Mouse (Mus musculus): Measurements from ENCODE around the gene Smtnl2. TPM values are rescaled to one million over a fixed set of nuclear protein-coding genes. Genes with fewer than 3 reads are reported as not detected.
"Not testable (repeated sequence)": the region's sequence is repeated elsewhere in the genome, so short reads cannot be mapped to it uniquely, and the experiment has no call there.

The Smtnl2 gene
- polyA plus RNA-seq, 1 experiment from 2014 or later: 25.1 TPM

DNA sequence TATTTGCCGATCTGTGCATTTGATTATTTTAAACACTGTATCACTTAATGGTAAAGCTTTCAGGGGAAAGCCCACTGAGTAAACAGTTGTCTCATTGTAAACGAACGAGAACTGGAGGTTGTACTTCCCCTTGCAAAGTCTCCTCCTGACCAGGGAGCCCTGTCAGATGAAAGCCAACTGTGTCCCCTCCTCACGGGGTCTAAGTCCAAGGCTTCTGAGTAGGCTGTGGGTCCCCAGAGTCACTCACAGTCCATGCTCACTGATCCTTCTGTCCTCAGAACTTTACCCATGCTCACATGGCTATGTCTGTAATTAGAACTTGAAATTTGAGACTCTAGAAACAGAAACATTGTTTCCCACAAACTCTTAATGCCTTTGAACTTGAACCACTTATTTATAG, 61.9 kb downstream of the Smtnl2 start:
- no peak for ATAC-seq (ENCODE audit: insufficient number of reproducible peaks, insufficient read depth, low FRiP score, low TSS enrichment, low read depth)
- Histone ChIP-seq H3K27ac (no peak overlapping the region), H3K9ac (no peak overlapping the region), H3K4me2 (no peak overlapping the region), H3K9me3 (no peaks in the 10 kb centered on the region), H3K4me1 (peaks cover 17% of the 10 kb centered on the region), H3K27me3 (no peaks in the 10 kb centered on the region), H3K36me3 (no peaks in the 10 kb centered on the region), H3K4me3 (no peak overlapping the region)
- WGBS: 57% methylated on average over 4 of the region's 4 CpGs

DNA sequence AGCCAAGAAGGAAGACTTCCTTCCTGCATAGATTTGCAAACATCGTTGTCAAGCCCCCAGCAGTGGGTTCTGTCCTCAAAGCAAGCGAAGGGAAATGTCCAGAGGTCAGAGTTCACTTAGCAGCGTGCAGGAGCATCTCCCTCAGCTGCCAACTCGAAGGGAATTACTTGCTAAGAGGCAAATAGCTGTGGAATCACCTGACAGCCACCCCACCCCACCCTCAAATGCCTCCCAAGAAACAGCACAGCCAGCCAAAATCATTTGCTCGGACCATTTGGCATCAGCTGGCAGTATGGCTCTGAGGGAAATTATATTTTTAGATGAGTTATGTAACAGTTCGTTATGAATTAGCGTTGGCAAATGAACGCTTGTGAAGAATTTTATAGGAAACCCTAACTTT, 62.5 kb downstream of the Smtnl2 start:
- ATAC-seq (ENCODE audit: insufficient number of reproducible peaks, insufficient read depth, low FRiP score, low TSS enrichment, low read depth): no peak
- no peak overlapping the region for H3K4me3 ChIP-seq
- WGBS: 45% methylated on average over 8 of the region's 8 CpGs
- no peaks in the 10 kb centered on the region for H3K9me3 ChIP-seq
- H3K4me2 ChIP-seq: peak overlapping the region; percentile 12; the same call in 1 of the 2 replicates
- no peaks in the 10 kb centered on the region for H3K36me3 ChIP-seq
- no peak overlapping the region for H3K9ac ChIP-seq
- H3K27ac ChIP-seq: no peak overlapping the region
- peaks cover 17% of the 10 kb centered on the region for H3K4me1 ChIP-seq
- H3K27me3 ChIP-seq: no peaks in the 10 kb centered on the region

DNA sequence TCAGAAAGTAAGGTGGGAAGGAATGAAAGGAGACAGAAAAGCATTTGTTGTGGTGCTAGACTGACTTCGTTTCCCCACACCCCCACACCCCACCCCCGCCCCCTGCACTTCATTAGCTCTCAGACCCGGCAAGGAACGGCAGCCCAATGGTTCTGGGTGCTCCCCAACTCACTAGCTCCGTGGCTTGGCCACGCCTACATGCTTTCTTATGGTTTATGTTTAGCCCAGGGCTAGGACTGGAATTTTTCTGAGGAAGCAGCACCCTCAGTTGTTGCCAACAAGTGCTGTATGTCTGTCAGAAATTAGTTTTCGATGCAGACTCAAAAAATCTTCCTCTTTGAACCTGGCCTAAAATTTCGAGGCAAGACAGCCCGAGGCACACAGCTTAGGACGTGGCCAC, 63.0 kb downstream of the Smtnl2 start:
- WGBS: 33% methylated on average over 10 of the region's 10 CpGs
- Histone ChIP-seq H3K27me3 (no peaks in the 10 kb centered on the region), H3K4me1 (peaks cover 17% of the 10 kb centered on the region), H3K36me3 (no peaks in the 10 kb centered on the region), H3K9me3 (no peaks in the 10 kb centered on the region), H3K4me2 (peak overlapping the region; percentile 12; the same call in 1 of the 2 replicates), H3K4me3 (no peak overlapping the region), H3K9ac (no peak overlapping the region), H3K27ac (no peak overlapping the region; the same call in 1 of the 2 replicates)
- no peak for ATAC-seq (ENCODE audit: insufficient number of reproducible peaks, insufficient read depth, low FRiP score, low TSS enrichment, low read depth)

DNA sequence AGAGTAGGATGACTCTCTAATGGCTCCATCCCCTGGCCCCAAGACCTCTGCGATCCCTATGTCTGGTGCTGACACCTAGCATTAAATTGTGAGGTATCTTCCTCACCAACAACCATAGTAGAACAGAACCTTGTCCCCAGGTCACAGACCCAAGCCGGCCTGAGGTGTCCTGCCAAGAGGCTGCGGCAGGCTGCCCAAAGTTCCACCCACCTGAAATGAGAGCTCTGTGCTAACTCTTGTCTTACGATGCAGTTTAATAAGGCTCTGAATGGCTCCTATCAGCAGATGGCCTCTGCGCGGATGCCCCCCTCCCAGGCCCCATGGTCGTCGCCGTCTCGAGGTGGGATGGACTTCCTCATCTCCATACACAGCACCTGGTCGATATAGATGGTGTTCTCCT, 67.0 kb downstream of the Smtnl2 start:
- no peaks in the 10 kb centered on the region for H3K36me3 ChIP-seq
- no peaks in the 10 kb centered on the region for H3K27me3 ChIP-seq
- no peak overlapping the region for H3K27ac ChIP-seq
- no peak overlapping the region for H3K9ac ChIP-seq
- H3K9me3 ChIP-seq: no peaks in the 10 kb centered on the region
- H3K4me2 ChIP-seq: no peak overlapping the region
- 86% methylated on average over 11 of the region's 11 CpGs for WGBS
- peaks cover 11% of the 10 kb centered on the region for H3K4me1 ChIP-seq
- ATAC-seq (ENCODE audit: insufficient number of reproducible peaks, insufficient read depth, low FRiP score, low TSS enrichment, low read depth): no peak
- no peak overlapping the region for H3K4me3 ChIP-seq

DNA sequence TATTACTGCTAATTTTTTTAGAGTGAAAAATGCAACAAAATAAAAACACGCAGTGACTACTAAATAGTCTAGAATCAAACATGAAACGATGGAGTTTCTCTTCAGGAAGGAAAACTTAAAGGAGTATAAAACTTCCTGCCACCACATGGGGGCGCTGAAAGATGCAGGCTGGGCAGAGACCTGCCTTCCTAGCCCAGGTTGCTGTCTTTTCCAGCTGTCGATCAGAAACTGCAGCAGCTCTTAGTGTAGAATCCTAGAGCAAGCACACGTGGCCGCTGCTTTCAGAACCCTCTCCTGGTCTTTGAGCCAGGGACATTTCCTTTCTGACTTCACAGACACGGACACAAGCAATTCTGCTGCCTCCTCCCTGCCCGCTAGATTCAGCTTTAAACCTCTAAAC, 67.6 kb downstream of the Smtnl2 start:
- ATAC-seq (ENCODE audit: insufficient number of reproducible peaks, insufficient read depth, low FRiP score, low TSS enrichment, low read depth): no peak
- Histone ChIP-seq H3K9me3 (no peaks in the 10 kb centered on the region), H3K36me3 (no peaks in the 10 kb centered on the region), H3K4me2 (no peak overlapping the region), H3K27me3 (no peaks in the 10 kb centered on the region), H3K9ac (no peak overlapping the region), H3K4me1 (peaks cover 10% of the 10 kb centered on the region), H3K4me3 (no peak overlapping the region), H3K27ac (no peak overlapping the region)
- WGBS: 21% methylated on average over 8 of the region's 8 CpGs

DNA sequence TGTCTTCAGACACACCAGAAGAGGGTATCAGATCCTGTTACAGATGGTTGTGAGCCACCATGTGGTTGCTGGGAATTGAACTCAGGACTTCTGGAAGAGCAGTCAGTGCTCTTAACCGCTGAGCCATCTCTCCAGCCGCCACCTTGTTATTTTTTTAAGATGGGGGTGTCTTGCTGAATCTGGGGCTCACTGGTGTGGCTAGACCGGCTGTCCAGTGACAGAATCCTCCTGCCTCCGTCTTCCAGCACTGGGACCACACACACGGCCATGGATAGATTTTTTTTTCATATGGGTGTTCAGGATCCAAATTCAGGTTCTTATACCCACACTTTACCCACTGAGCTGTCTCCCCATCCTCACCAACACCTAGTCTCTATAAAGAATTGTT, 68.3 kb downstream of the Smtnl2 start:
- not testable (repeated sequence) for H3K27me3 ChIP-seq; H3K4me2 ChIP-seq; H3K9ac ChIP-seq; H3K27ac ChIP-seq; H3K4me3 ChIP-seq; H3K36me3 ChIP-seq; H3K9me3 ChIP-seq; ATAC-seq (ENCODE audit: insufficient number of reproducible peaks, insufficient read depth, low FRiP score, low TSS enrichment, low read depth)
- 91% methylated on average over 5 of the region's 5 CpGs for WGBS
- peaks cover 10% of the 10 kb centered on the region for H3K4me1 ChIP-seq

DNA sequence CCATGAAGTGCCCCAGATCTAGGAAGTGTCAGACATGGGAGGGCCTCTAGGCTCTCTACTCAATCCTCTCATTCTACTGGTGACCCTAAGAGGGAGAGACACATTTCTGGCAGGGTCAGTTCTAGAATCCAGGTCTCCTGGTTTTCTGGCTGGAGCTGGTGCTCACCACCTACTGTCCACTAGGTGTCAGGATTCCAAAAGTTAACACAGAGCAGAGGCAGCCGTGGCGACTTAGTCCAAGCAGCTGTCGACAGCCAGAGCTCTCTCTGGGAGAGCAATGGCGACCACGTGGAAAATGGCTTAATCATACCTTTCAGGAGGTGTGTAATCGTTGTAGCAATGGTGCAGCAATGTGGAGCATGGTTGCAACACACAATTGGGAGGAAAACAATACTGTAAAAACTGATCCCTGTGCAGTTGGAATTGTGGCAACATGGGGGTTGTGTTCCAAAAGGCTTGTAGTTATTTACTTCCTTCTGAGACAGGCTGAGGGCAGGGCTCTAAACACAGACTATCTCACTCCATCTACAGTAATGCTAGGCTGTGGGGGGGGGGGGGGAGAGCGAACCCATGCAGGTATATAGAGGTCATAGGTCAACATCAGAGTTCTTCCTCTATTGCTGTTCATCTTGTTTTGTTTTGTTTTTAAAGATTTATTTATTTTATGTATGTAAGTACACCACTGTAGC, 68.8 kb downstream of the Smtnl2 start:
- Histone ChIP-seq H3K9me3 (no peaks in the 10 kb centered on the region), H3K4me2 (peak overlapping the region; percentile 36), H3K27me3 (no peaks in the 10 kb centered on the region), H3K9ac (no peak overlapping the region), H3K27ac (no peak overlapping the region), H3K4me1 (peaks cover 14% of the 10 kb centered on the region), H3K4me3 (no peak overlapping the region), H3K36me3 (no peaks in the 10 kb centered on the region)
- no peak; the same call in 1 of the 2 replicates for ATAC-seq (ENCODE audit: insufficient number of reproducible peaks, insufficient read depth, low FRiP score, low TSS enrichment, low read depth)
- WGBS: 7% methylated on average over 7 of the region's 7 CpGs

DNA sequence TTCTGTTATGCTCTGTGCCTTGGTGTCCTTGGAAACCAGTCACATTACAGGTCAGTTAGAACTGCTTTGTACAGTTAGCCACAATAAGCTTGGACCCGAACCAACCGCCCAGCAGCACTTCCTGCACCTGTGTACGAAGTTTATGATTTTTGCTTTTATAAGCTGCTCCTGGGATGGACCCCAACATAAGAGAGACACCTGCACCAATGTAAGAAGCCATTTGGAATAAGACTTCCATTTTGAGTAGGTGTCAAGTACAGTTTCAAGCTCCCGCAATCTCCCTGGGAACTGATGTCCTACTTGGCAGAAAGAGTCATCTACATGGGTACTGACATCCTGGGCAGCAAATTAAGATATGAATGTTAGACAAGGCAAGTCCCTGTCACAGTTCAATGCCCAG, 71.8 kb downstream of the Smtnl2 start:
- ATAC-seq (ENCODE audit: insufficient number of reproducible peaks, insufficient read depth, low FRiP score, low TSS enrichment, low read depth): no peak

More for the DNA sequence above, 71.8 kb downstream of the Smtnl2 start:
- Histone ChIP-seq H3K9me3 (no peaks in the 10 kb centered on the region), H3K4me3 (no peak overlapping the region), H3K27ac (no peak overlapping the region), H3K27me3 (no peaks in the 10 kb centered on the region), H3K9ac (no peak overlapping the region), H3K4me1 (peaks cover 14% of the 10 kb centered on the region), H3K36me3 (no peaks in the 10 kb centered on the region), H3K4me2 (no peak overlapping the region)
- WGBS: 82% methylated on average over 4 of the region's 4 CpGs

Small RNA genes lying within 50 kb of the gene (microRNA-seq; reads per million reads assigned to microRNA genes)
- not detected for gene Mir6338

Other genes with a start within 250 kb of the Smtnl2 start
- gene Gm43951, start 204.9 kb downstream of the Smtnl2 start, polyA plus RNA-seq (2015; fragmentation: Nextera tagmentation; extraction: Ambion mirVana): 0.52 and 0.84 TPM in 2 replicates
- 20.6 and 24.1 TPM in 2 replicates for gene 4933427D14Rik, start 204.3 kb downstream of the Smtnl2 start, polyA plus RNA-seq (2015; fragmentation: Nextera tagmentation; extraction: Ambion mirVana)
- 243 and 259 TPM in 2 replicates for gene Txndc17, start 204.2 kb downstream of the Smtnl2 start, polyA plus RNA-seq (2015; fragmentation: Nextera tagmentation; extraction: Ambion mirVana)
- gene Med31, start 196.1 kb downstream of the Smtnl2 start, polyA plus RNA-seq (2015; fragmentation: Nextera tagmentation; extraction: Ambion mirVana): 50.3 and 55.3 TPM in 2 replicates
- gene Slc13a5, start 144.5 kb downstream of the Smtnl2 start, polyA plus RNA-seq (2015; fragmentation: Nextera tagmentation; extraction: Ambion mirVana): 1.6 and 4.7 TPM in 2 replicates
- gene Xaf1, start 110.1 kb downstream of the Smtnl2 start, polyA plus RNA-seq (2015; fragmentation: Nextera tagmentation; extraction: Ambion mirVana): 2.2 and 2.3 TPM in 2 replicates
- gene Fbxo39, start 97.3 kb downstream of the Smtnl2 start, polyA plus RNA-seq (2015; fragmentation: Nextera tagmentation; extraction: Ambion mirVana): not detected in 2 replicates
- 3.1 and 5.0 TPM in 2 replicates for gene Tekt1, start 49.3 kb downstream of the Smtnl2 start, polyA plus RNA-seq (2015; fragmentation: Nextera tagmentation; extraction: Ambion mirVana)
- 1.1 and 1.3 TPM in 2 replicates for gene Ggt6, start 23.8 kb upstream of the Smtnl2 start, polyA plus RNA-seq (2015; fragmentation: Nextera tagmentation; extraction: Ambion mirVana)
- 162 and 174 TPM in 2 replicates for gene Mybbp1a, start 29.6 kb upstream of the Smtnl2 start, polyA plus RNA-seq (2015; fragmentation: Nextera tagmentation; extraction: Ambion mirVana)
- gene Spns2, start 78.2 kb upstream of the Smtnl2 start, polyA plus RNA-seq (2015; fragmentation: Nextera tagmentation; extraction: Ambion mirVana): 2.7 and 3.0 TPM in 2 replicates
- 0.27 and 0.37 TPM in 2 replicates for gene Spns3, start 138.8 kb upstream of the Smtnl2 start, polyA plus RNA-seq (2015; fragmentation: Nextera tagmentation; extraction: Ambion mirVana)
- 75.3 and 84.7 TPM in 2 replicates for gene Ube2g1, start 195.6 kb upstream of the Smtnl2 start, polyA plus RNA-seq (2015; fragmentation: Nextera tagmentation; extraction: Ambion mirVana)

Measured in embryonic facial prominence, embryonic 13.5 days (tissue).